In genomic region chr3:153394751-153395150, GRCm38 (mm10) we compare ENCODE assay signal across 17 mouse cellular contexts.
DNase-seq lines count a peak whose midpoint lies in the region; ATAC-seq lines count a peak whose summit lies in the region.
"Had no signal": no experiment of that assay in that cellular context is flagged by ENCODE, and none has a peak within 500 bp of the region (broad histone marks: within the 10 kb centered on the region; RNA-seq: fewer than 3 reads in every experiment).

No protein-coding gene starts in this region.

- peak; percentile 63 to 67 for DNase-seq in cerebellum, postnatal 10 days
- no peak for DNase-seq in cerebellum, postnatal 4 days (ENCODE audit: low spot score in 2 of 2)
- peak; percentile 33 to 59 for DNase-seq in cerebellum, postnatal 25 days
- DNase-seq in hindbrain, embryonic 10.5 days (ENCODE audit: low spot score) = no peak
- DNase-seq: adrenal gland, adult 2 months; adrenal gland, postnatal 10 days; adrenal gland, postnatal 25 days; embryo, embryonic 11 days had no signal

- H3K9me3 ChIP-seq in hindbrain, embryonic 15.5 days = no peaks in the 10 kb centered on the region
- 0 out of 2 replicates have a peak, but pooled peaks cover 5% of the 10 kb centered on the region for H3K9me3 ChIP-seq in hindbrain, embryonic 10.5 days
- H3K9me3 ChIP-seq: embryonic facial prominence, embryonic 15.5 days; forebrain, embryonic 12.5 days had no signal

- no peaks in the 10 kb centered on the region for H3K27me3 ChIP-seq in hindbrain, embryonic 15.5 days
- no peaks in the 10 kb centered on the region for H3K27me3 ChIP-seq in hindbrain, embryonic 10.5 days (ENCODE audit: insufficient read depth, poor library complexity, severe bottlenecking)
- H3K27me3 ChIP-seq: embryonic facial prominence, embryonic 13.5 days; embryonic facial prominence, embryonic 15.5 days; forebrain, embryonic 12.5 days had no signal

- 94% methylated on average over 4 of the region's 4 CpGs for WGBS in hindbrain, embryonic 15.5 days
- 94% methylated on average over 4 of the region's 4 CpGs for WGBS in hindbrain, embryonic 10.5 days

- no peak overlapping the region for H3K4me2 ChIP-seq in hindbrain, embryonic 15.5 days
- H3K4me2 ChIP-seq: embryonic facial prominence, embryonic 13.5 days; embryonic facial prominence, embryonic 15.5 days; forebrain, embryonic 12.5 days had no signal

- H3K9ac ChIP-seq in hindbrain, embryonic 15.5 days = no peak overlapping the region
- H3K9ac ChIP-seq: embryonic facial prominence, embryonic 13.5 days; embryonic facial prominence, embryonic 15.5 days; forebrain, embryonic 12.5 days had no signal

- no peak overlapping the region for H3K27ac ChIP-seq in hindbrain, embryonic 15.5 days (replicated peaks)
- H3K27ac ChIP-seq in hindbrain, embryonic 10.5 days = no peak overlapping the region
- H3K27ac ChIP-seq: embryonic facial prominence, embryonic 13.5 days; embryonic facial prominence, embryonic 15.5 days; forebrain, embryonic 10.5 days; forebrain, embryonic 12.5 days had no signal

- 0 out of 2 replicates have a peak, but pooled peaks cover 8% of the 10 kb centered on the region for H3K4me1 ChIP-seq in hindbrain, embryonic 15.5 days (replicated peaks)
- H3K4me1 ChIP-seq in hindbrain, embryonic 10.5 days (replicated peaks) = no peaks in the 10 kb centered on the region
- H3K4me1 ChIP-seq: forebrain, embryonic 10.5 days had no signal

- no peak for ATAC-seq in cerebellum, adult (ENCODE audit: insufficient number of reproducible peaks, low FRiP score, low TSS enrichment)
- 0 out of 2 replicates have a peak, but pooled peaks have one; percentile 20 for ATAC-seq in hindbrain, embryonic 15.5 days (ENCODE audit: low FRiP score, low read depth)
- ATAC-seq: forebrain, embryonic 14.5 days; forebrain, embryonic 16.5 days had no signal

- no peak overlapping the region for H3K4me3 ChIP-seq in hindbrain, embryonic 15.5 days
- no peak overlapping the region for H3K4me3 ChIP-seq in hindbrain, embryonic 10.5 days
- H3K4me3 ChIP-seq: embryonic facial prominence, embryonic 13.5 days; embryonic facial prominence, embryonic 15.5 days; erythroblast, embryonic 14.5 days; forebrain, embryonic 10.5 days; forebrain, embryonic 12.5 days had no signal

- no peaks in the 10 kb centered on the region for H3K36me3 ChIP-seq in hindbrain, embryonic 15.5 days
- peaks cover 7% of the 10 kb centered on the region; the same call in 1 of the 2 replicates for H3K36me3 ChIP-seq in hindbrain, embryonic 10.5 days
- H3K36me3 ChIP-seq: embryonic facial prominence, embryonic 15.5 days; forebrain, embryonic 10.5 days; forebrain, embryonic 12.5 days had no signal

Comparison
In these comparisons a context has a peak if more than half of its experiments do, and no peak if none do; other contexts are left out.
1. DNase-seq: peak in cerebellum, postnatal 10 days (2 of 2) and cerebellum, postnatal 25 days (2 of 2); none in cerebellum, postnatal 4 days (0 of 2) and hindbrain, embryonic 10.5 days (single experiment).